In the genomic region with DNA sequence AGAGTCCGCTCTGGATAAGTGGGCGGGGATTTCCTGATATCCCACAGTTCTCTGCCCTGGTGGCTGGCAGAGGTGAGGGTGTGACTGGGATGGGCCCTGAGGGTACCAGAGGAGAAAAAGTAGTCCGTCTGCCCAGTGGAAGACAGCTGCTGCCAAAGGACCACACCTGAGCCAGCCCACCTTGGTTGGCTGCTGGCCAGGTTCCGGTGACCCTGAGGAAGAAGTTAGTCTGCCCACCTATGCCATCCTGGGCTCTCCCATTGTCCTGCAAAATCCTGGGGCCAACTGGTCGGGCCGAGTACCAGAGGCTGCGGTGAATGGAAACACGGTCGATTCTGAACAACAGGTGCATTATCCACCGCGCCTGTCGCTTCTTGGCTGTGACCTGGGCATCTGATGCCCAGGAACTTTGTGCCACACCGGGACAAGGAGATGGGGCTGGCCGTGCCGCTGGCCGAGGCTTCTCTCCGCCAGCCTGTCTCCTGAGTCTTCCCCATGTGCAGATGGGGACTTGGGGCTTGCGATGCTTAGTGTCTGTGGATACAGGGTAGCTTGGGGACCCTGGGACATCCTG, we compare ENCODE assay signal across 27 mouse cellular contexts. TPM values are rescaled to one million over a fixed set of nuclear protein-coding genes. Genes with fewer than 3 reads are reported as not detected.
DNase-seq lines count a peak whose midpoint lies in the region; ATAC-seq and TF ChIP-seq lines count a peak whose summit lies in the region.
"Had no signal": no experiment of that assay in that cellular context is flagged by ENCODE, and none has a peak within 500 bp of the region (broad histone marks: within the 10 kb centered on the region; RNA-seq: fewer than 3 reads in every experiment).

No protein-coding gene starts in this region.

- H3K4me3 ChIP-seq in heart, embryonic 13.5 days = no peak overlapping the region; the same call in 1 of the 2 replicates
- no peak overlapping the region; the same call in 1 of the 2 replicates for H3K4me3 ChIP-seq in layer of hippocampus, adult 2 months
- H3K4me3 ChIP-seq: erythroblast, embryonic 14.5 days; forebrain, embryonic 15.5 days; left cerebral cortex, adult 2 months; liver, embryonic 15.5 days; lung, embryonic 15.5 days; neural tube, embryonic 12.5 days had no signal

- H3K4me2 ChIP-seq in heart, embryonic 13.5 days = peak overlapping the region; percentile 64
- H3K4me2 ChIP-seq: forebrain, embryonic 15.5 days; hindbrain, embryonic 14.5 days; liver, embryonic 15.5 days; lung, embryonic 15.5 days; neural tube, embryonic 12.5 days had no signal

- H3K27ac ChIP-seq in heart, embryonic 13.5 days (replicated peaks) = peak overlapping the region; percentile 99
- peak overlapping the region; percentile 97 for H3K27ac ChIP-seq in layer of hippocampus, adult 2 months
- H3K27ac ChIP-seq: hindbrain, embryonic 14.5 days; left cerebral cortex, adult 2 months; liver, embryonic 15.5 days; lung, embryonic 15.5 days; neural tube, embryonic 12.5 days had no signal

- peak overlapping the region; percentile 82 for H3K9ac ChIP-seq in heart, embryonic 13.5 days
- H3K9ac ChIP-seq: forebrain, embryonic 15.5 days; hindbrain, embryonic 14.5 days; liver, embryonic 15.5 days; lung, embryonic 15.5 days had no signal

- DNase-seq in gastrocnemius, adult 18-20 months (ENCODE audit: low spot score) = peak; percentile 55
- DNase-seq in gastrocnemius, postnatal 36 days = no peak
- no peak for DNase-seq in heart, postnatal 25 days (ENCODE audit: low spot score)
- no peak for DNase-seq in layer of hippocampus, adult 2 months (ENCODE audit: low spot score in 2 of 2)
- no peak for DNase-seq in layer of hippocampus, postnatal 36 days
- DNase-seq in skeletal muscle tissue, adult 2 months (ENCODE audit: low read depth, low spot score) = peak; percentile 59
- DNase-seq: adrenal gland, postnatal 36 days; cerebellum, postnatal 10 days; kidney, adult 18-20 months; kidney, postnatal 4 days; layer of hippocampus, adult 9-11 months; lung, postnatal 36 days; midbrain, embryonic 14.5 days; right cerebral cortex, postnatal 14 days had no signal

- H3K4me1 ChIP-seq in heart, embryonic 13.5 days = peaks cover 100% of the 10 kb centered on the region

- H3K27me3 ChIP-seq in heart, embryonic 13.5 days (replicated peaks) = no peaks in the 10 kb centered on the region
- H3K27me3 ChIP-seq: CH12.LX; forebrain, embryonic 15.5 days; liver, embryonic 15.5 days; lung, embryonic 15.5 days; megakaryocyte, embryonic 14.5 days; neural tube, embryonic 12.5 days; Patski had no signal

- peaks cover 37% of the 10 kb centered on the region for H3K36me3 ChIP-seq in heart, embryonic 13.5 days
- H3K36me3 ChIP-seq: forebrain, embryonic 15.5 days had no signal

- no peak for ATAC-seq in heart, embryonic 13.5 days (ENCODE audit: extremely low read depth, insufficient number of reproducible peaks, low FRiP score, low TSS enrichment)
- ATAC-seq: forebrain, embryonic 15.5 days; inflammation-experienced regulatory T-cells, adult 6 months; Patski had no signal

- intact Hi-C loops in gastrocnemius, postnatal 36 days (cut with DNase I) = no loop called here
- intact Hi-C loops in heart, postnatal 25 days (cut with DNase I) = no loop called here

- no peak for TF ChIP-seq CTCF in layer of hippocampus, adult 2 months (conservative IDR thresholded peaks at IDR 0.05)

- WGBS in heart, embryonic 13.5 days = 88% methylated on average over 18 of the region's 18 CpGs

- no peaks in the 10 kb centered on the region for H3K9me3 ChIP-seq in heart, embryonic 13.5 days
- H3K9me3 ChIP-seq: forebrain, embryonic 15.5 days; G1E; liver, embryonic 15.5 days; lung, embryonic 15.5 days; megakaryocyte, embryonic 14.5 days; neural tube, embryonic 12.5 days had no signal

RNA-seq across cellular contexts. Expression of a gene that starts 34.6 kb away (rescaled TPM):
- under 1 TPM in 1 of 2 experiments, not detected in 1; 0.80 TPM for total RNA-seq in gastrocnemius, adult 18-20 months (2021)
- total RNA-seq in gastrocnemius, postnatal 36 days (2021) = under 1 TPM; 0.66 to 0.94 TPM
- polyA plus RNA-seq in heart, embryonic 13.5 days (2015; fragmentation: Nextera tagmentation; extraction: Ambion mirVana) = 79.8 and 80.4 TPM in 2 replicates
- 1 to 10 TPM; 1.2 to 1.5 TPM for total RNA-seq in heart, postnatal 25 days (2021)
- 1 to 10 TPM; 5.2 to 6.2 TPM for total RNA-seq in layer of hippocampus, adult 2 months (2021)
- 1 to 10 TPM; 4.8 to 5.5 TPM for total RNA-seq in layer of hippocampus, postnatal 36 days (2021)

Comparison
In these comparisons a context has a peak if more than half of its experiments do, and no peak if none do; other contexts are left out.
1. DNase-seq: peak in gastrocnemius, adult 18-20 months (single experiment) and skeletal muscle tissue, adult 2 months (single experiment); none in gastrocnemius, postnatal 36 days (0 of 2), heart, postnatal 25 days (single experiment), layer of hippocampus, adult 2 months (0 of 2) and layer of hippocampus, postnatal 36 days (0 of 2).